Mouse (Mus musculus) liver, adult 2 months (tissue): ENCODE measurements around the gene Ugt1a9. TPM values are rescaled to one million over a fixed set of nuclear protein-coding genes. Genes with fewer than 3 reads are reported as not detected.
A peak's percentile ranks its signal among the peaks of the same experiment; 100 is the strongest.

Source experiments
- DNase-seq: peaks from one replicate; pipeline ENCODE4 v3.0.0-alpha.2; 2011; ENCODE audit warnings: low read depth, low spot score; ENCODE audit errors: extremely low read depth
- H3K27ac ChIP-seq: fragments of 200-500 bp; replicated peaks from 2 replicates; pipeline ENCODE4 v1.5.1; 2012; ENCODE audit warnings: low read depth, mild to moderate bottlenecking, control low read depth, inconsistent platforms, low read length; ENCODE audit not compliant: insufficient read depth
- H3K27me3 ChIP-seq: fragments of 200-500 bp; 2 replicates; pipeline ENCODE4 v1.6.1; 2012; ENCODE audit warnings: mild to moderate bottlenecking, moderate library complexity, low read length, inconsistent platforms; ENCODE audit not compliant: control insufficient read depth, insufficient read depth
- H3K36me3 ChIP-seq: fragments of 200-500 bp; 2 replicates; pipeline ENCODE4 v1.6.1; 2012; ENCODE audit warnings: low read length, inconsistent platforms; ENCODE audit not compliant: control insufficient read depth, insufficient read depth
- H3K4me1 ChIP-seq: fragments of 200-500 bp; 2 replicates; pipeline ENCODE4 v1.6.1; 2011; ENCODE audit warnings: low read length; ENCODE audit not compliant: control insufficient read depth, insufficient read depth
- H3K4me3 ChIP-seq: fragments of 200-500 bp; 2 replicates; pipeline ENCODE4 v1.5.1; 2011; ENCODE audit warnings: low read depth, mild to moderate bottlenecking, control low read depth, low read length, moderate library complexity; ENCODE audit not compliant: insufficient read depth
- H3K79me2 ChIP-seq: fragments of 200-500 bp; 2 replicates; pipeline ENCODE4 v1.6.1; 2012; ENCODE audit warnings: inconsistent platforms, mild to moderate bottlenecking, low read length, moderate library complexity; ENCODE audit not compliant: control insufficient read depth, insufficient read depth
- H3K9ac ChIP-seq: fragments of 200-500 bp; 2 replicates; pipeline ENCODE4 v1.6.1; 2012; ENCODE audit warnings: low read depth, mild to moderate bottlenecking, control low read depth, inconsistent platforms, low read length
- CTCF ChIP-seq: fragments of 200-500 bp; IDR thresholded peaks from 2 replicates; pipeline ENCODE4 v1.5.1; 2011; ENCODE audit warnings: low read depth, low read length, control low read depth
- POLR2A ChIP-seq: fragments of 200-500 bp; IDR thresholded peaks from 2 replicates; pipeline ENCODE4 v1.6.1; 2011; ENCODE audit warnings: low read length, control low read depth; ENCODE audit not compliant: insufficient read depth; ENCODE audit errors: extremely low read depth
- WGBS: fragments of 180-500 bp; shearing (Covaris S2); methylation state at CpG from one replicate; pipeline ENCODE4 v1.1.7; 2018; 5-methylcytosine and 5-hydroxymethylcytosine counted together
- polyA plus RNA-seq: library from polyadenylated mRNA; depleted of rRNA; stranded (reverse); fragments of >200 nt; gene quantifications from 2 replicates; pipeline ENCODE4 v1.2.3, GENCODE M21; 2012
- total RNA-seq: library from RNA; depleted of rRNA; stranded (reverse); fragments of >200 nt; gene quantifications from 2 replicates; pipeline ENCODE4 v1.2.3, GENCODE M21; 2014

Ugt1a9 gene
- total and polyA plus RNA-seq, 2 experiments: 142 to 177 TPM

GRCm38 (mm10) chr1:88225741-88226140 lies 155.1 kb downstream of the Ugt1a9 start:
- Histone ChIP-seq H3K4me3 (no peak overlapping the region), H3K9ac (no peak overlapping the region), H3K27ac (no peak overlapping the region), H3K27me3 (no peaks in the 10 kb centered on the region), H3K4me1 (peaks cover 2% of the 10 kb centered on the region; the same call in 1 of the 2 replicates), H3K79me2 (no peaks in the 10 kb centered on the region), H3K36me3 (no peaks in the 10 kb centered on the region)
- TF ChIP-seq CTCF: no peak
- no peak for TF ChIP-seq POLR2A
- no peak for DNase-seq

GRCm38 (mm10) chr1:88226670-88227379 lies 156.2 kb downstream of the Ugt1a9 start, which contains the start of gene Mroh2a:
Gene Mroh2a, plus strand, starts transcription at chr1:88226986.
- no peak within 1 kb of the TSS for H3K4me3 ChIP-seq
- peaks cover 2% of the 10 kb centered on the region; the same call in 1 of the 2 replicates for H3K4me1 ChIP-seq
- H3K9ac ChIP-seq: no peak within 1 kb of the TSS
- TF ChIP-seq CTCF (no peak), POLR2A (no peak)
- no peaks in the 10 kb centered on the region for H3K36me3 ChIP-seq
- 52% methylated on average over 5 of the region's 5 CpGs for WGBS
- H3K79me2 ChIP-seq: no peaks in the 10 kb centered on the region
- H3K27ac ChIP-seq: no peak within 1 kb of the TSS
- no peaks in the 10 kb centered on the region for H3K27me3 ChIP-seq
- peak; percentile 60 for DNase-seq

GRCm38 (mm10) chr1:88227482-88227881 lies 156.9 kb downstream of the Ugt1a9 start:
- no peak for TF ChIP-seq CTCF
- no peak for TF ChIP-seq POLR2A
- Histone ChIP-seq H3K27me3 (no peaks in the 10 kb centered on the region), H3K79me2 (no peaks in the 10 kb centered on the region), H3K9ac (no peak overlapping the region), H3K36me3 (no peaks in the 10 kb centered on the region), H3K4me3 (no peak overlapping the region), H3K4me1 (peaks cover 2% of the 10 kb centered on the region; the same call in 1 of the 2 replicates), H3K27ac (no peak overlapping the region)
- DNase-seq: no peak
- 60% methylated on average over 2 of the region's 2 CpGs for WGBS

- DNase-seq: no peak
- 70% methylated on average over 7 of the region's 7 CpGs for WGBS
- Histone ChIP-seq H3K27me3 (no peaks in the 10 kb centered on the region), H3K79me2 (no peaks in the 10 kb centered on the region), H3K9ac (no peak overlapping the region), H3K36me3 (no peaks in the 10 kb centered on the region), H3K4me1 (peaks cover 2% of the 10 kb centered on the region; the same call in 1 of the 2 replicates), H3K27ac (no peak overlapping the region), H3K4me3 (no peak overlapping the region)
- TF ChIP-seq POLR2A (no peak), CTCF (no peak)
Measured at GRCm38 (mm10) chr1:88228121-88228520, 157.5 kb downstream of the Ugt1a9 start.

DNA sequence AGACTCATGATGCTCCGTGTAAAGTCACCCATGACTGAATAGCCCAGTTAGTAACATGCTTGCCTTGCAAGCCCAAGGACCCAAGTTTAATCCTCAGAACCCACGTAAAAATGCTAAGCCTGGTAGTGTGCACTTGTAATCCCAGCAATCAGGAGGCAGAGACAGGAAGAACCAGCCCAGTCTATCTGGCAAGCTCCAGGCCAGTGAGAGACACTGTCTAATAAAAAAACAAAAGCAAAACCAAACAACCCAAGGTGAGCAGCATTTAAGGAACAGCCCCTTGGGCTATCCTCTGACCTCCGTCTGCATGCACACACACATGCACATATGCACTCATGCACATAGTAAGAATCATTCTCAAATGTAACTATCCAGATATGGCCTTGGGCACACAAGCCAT lies 159.0 kb downstream of the Ugt1a9 start:
- no peaks in the 10 kb centered on the region for H3K36me3 ChIP-seq
- H3K27ac ChIP-seq: no peak overlapping the region
- no peaks in the 10 kb centered on the region for H3K79me2 ChIP-seq
- no peak overlapping the region for H3K9ac ChIP-seq
- 79% methylated on average over 3 of the region's 3 CpGs for WGBS
- TF ChIP-seq POLR2A: no peak
- TF ChIP-seq CTCF: no peak
- H3K27me3 ChIP-seq: no peaks in the 10 kb centered on the region
- no peak for DNase-seq
- H3K4me3 ChIP-seq: no peak overlapping the region
- peaks cover 2% of the 10 kb centered on the region; the same call in 1 of the 2 replicates for H3K4me1 ChIP-seq

DNA sequence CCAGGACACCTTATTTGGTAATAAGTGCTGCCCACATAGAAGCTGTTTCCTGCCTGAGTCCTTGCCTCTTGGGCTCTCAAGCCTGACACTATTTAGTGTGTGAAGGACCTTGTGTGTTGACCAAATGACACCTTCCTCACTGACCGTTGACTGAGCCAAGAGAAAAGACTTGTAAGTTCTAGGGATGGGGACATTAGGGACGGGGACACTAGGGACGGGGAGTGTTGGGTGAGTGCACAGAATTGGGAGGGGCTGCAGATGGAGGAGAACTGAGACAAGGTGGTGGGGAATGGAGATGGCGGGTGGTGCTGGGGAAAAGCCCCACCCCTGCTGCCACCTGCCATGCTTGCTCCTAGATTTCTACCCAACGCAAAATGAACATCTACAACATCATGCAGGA lies 159.4 kb downstream of the Ugt1a9 start:
- Histone ChIP-seq H3K79me2 (no peaks in the 10 kb centered on the region), H3K4me3 (no peak overlapping the region), H3K9ac (no peak overlapping the region), H3K27me3 (no peaks in the 10 kb centered on the region), H3K4me1 (peaks cover 2% of the 10 kb centered on the region; the same call in 1 of the 2 replicates), H3K36me3 (no peaks in the 10 kb centered on the region), H3K27ac (no peak overlapping the region)
- WGBS: 85% methylated on average over 5 of the region's 5 CpGs
- no peak for TF ChIP-seq CTCF
- TF ChIP-seq POLR2A: no peak
- DNase-seq: no peak
